Mouse (Mus musculus): ENCODE data around the gene Pias3. TPM values are rescaled to one million over a fixed set of nuclear protein-coding genes. Genes with fewer than 3 reads are reported as not detected.
"Not testable (repeated sequence)": the region's sequence is repeated elsewhere in the genome, so short reads cannot be mapped to it uniquely, and the experiment has no call there.

The Pias3 gene
- total RNA-seq, 2 experiments from 2014 or later: 19.7 to 20.1 TPM

DNA sequence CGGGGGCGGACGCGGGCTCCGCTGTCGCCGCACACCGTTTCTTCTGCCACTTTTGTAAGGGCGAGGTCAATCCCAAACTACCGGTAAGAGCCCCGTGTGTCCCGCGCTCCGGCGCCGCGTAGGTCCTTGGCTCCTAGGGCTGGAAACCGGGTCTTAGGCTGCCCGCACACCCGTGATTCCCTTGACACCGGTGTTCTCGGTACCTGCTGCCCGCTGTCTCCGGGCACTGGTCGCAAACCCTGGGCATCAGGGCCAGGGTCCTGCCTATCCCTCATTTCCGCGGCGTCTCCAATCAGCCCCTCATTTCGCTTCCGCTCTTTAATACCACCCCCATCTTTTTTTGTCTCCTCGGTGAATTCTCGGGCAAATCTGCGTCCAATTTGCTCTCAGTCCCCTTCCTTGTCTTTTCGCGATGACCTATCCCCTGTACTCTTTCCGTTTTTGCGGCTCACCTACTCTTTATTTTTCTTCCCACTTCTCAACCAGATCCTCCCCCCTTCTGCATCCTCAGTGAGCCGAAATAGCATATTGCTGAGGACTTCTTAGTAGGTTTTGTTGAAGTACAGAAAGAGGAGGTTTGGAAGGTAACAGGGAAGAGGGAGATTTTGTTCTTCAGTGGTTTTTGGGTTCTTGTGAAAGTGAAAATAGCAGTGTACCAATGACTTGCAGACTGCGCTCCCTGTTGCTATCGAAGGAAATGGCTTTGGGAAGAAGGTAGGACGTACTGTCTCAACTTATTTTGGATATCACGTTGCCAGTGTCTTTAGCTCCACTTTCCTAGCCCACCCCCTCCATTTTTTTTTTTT, 31.8 kb downstream of the Pias3 start:
- DNase-seq (ENCODE audit: low spot score in 2 of 2): peak in 1 of 2 experiments; percentile 12

DNA sequence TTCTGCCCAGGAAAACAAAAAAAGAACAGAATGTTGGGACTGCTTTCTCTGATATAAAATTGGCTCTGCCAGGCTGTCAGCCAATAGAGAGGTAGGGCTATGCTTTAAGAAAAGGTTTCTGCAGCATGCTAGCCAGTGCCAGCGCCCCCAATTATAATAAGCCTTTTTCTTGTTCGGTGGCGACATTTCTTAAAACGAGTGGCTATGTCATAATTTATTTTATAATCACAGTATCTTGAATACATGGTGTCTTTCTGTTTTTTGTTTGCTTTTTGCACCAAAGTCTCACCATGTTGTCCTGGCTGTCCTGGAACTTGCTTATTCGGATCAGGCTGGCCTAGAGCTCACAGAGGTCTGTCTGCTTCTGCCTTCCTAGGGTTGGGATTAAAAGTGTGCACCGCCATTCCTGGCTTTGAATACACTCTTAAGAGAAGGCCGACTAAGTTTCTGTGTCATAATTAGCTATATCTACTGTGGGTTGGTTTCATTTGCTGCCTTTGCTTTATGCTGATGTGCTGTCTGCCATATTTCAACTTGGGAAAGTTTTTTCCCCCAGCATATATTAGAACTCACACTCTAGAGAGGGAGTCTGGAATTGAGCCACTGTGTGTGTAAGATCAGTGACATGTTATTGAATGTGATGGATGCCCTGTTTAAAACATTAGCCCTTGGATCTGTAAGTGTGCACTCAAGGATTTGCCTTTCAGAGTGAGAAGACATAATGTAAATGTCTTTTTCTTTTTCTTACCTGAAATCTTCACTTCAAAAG, 32.6 kb downstream of the Pias3 start:
- DNase-seq (ENCODE audit: low spot score in 2 of 2): peak in 1 of 2 experiments; percentile 14

DNA sequence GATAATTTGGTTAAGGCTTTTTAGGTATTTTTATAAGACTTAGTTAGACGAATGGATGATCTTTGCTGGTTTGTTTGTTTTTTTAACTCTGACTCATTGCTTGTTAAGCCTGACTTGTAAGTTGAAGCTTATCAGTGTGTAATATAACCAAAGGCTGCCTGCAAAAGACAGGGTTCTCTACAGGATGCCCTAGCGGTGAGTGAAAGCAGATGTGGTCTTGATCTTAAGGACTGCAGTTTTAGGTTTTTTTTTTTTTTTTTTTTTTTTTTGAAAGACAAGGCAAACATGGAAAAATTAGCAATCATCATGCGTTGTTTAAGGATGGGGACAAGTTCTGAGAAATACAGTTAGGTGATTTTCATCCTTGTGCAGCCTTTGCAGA, 33.2 kb downstream of the Pias3 start:
- DNase-seq (ENCODE audit: low spot score in 2 of 2): peak in 1 of 2 experiments; percentile 13

DNA sequence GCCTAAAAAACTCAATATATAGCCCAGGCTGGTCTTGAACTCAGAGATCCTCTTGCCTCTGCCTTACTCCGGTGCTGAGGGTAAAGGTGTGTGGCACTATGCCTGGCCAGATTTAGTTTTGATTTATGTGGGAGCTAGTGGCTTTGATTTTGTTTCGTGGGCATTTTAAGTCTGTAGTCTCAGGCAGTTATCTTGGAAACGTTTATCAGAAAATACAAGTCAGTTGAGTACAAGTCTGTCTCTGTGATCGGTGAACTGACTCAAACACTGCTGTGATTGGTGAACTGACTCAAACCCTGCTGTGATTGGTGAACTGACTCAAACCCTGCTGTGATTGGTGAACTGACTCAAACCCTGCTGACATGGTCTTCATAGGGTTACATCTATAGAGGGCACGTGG, 34.6 kb downstream of the Pias3 start:
- DNase-seq (ENCODE audit: low spot score in 2 of 2): no peak

DNA sequence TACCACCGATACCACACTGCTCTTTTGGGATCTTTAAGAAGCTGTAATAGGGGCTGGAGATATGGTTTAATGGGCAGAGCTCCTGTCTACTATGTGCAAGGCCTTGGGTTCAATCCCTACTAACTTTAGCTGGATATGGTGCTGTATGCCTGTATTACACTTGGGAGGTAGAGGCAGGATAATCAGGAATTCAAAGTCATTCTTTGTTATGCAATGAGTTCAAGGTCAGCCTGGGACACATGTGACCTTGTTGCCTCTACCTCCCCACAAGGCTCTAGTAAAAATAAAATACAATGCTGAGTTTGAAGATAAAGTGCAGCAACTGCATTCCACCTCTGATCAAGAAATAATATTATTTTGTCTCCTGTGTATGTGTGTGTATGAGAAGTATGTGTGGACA, 37.8 kb downstream of the Pias3 start:
- DNase-seq (ENCODE audit: low spot score in 2 of 2): peak in 1 of 2 experiments; percentile 4

DNA sequence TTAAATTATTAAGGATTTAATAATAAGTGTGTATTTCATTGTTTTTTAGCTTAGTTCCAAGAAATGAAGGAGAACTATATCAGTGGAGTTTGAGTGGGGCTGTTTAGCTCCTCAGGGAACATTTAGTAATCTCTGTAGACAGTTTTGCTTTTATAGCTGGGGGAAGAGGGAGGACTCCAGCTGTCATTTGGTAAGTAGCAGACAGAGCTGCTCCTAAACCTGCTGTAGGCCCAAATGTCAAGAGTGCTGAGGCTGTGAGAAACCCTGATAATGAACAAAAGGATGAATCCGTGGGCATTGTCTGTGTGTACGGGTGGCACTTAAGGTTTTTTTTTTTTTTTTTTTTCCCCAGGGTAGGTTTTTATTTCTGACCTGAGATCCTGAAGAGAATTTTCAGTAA, 39.0 kb downstream of the Pias3 start:
- DNase-seq (ENCODE audit: low spot score in 2 of 2): peak in 1 of 2 experiments; percentile 10

DNA sequence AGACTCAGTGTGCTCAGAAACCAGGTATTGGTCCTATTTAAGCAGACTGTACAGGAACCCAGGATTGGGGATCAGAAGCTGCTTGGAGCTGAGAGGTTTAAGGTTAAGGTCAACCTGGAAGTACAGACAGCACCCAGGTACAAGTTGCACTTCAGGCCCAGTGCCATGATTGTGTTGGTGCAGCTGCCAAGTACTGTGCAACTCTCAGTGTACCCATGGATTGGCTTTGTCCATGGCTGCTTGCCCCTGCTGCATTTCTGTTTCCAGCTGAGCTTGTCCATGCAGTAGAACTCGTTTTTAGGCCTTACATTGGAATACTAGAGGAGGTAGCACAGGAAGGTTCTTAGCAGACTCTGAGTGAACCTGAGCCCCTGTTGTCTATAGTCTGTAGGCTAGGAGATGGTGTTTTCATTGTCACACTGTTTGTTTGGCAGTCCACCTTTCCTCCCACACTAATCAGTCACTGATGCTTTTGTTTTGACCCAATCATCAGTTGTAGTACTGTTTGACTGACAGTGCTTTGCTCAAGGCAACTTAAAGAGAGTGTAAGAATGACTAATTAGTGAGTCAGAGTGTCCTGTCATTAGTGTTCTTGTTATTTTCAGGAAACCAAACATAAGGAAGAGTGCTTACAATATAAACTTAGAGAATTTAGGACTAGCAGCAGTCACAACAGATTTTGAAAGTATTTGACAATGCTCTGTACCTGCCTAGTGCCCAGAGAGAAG, 41.0 kb downstream of the Pias3 start:
- peak in 1 of 2 experiments; percentile 20 for DNase-seq (ENCODE audit: low spot score in 2 of 2)

DNA sequence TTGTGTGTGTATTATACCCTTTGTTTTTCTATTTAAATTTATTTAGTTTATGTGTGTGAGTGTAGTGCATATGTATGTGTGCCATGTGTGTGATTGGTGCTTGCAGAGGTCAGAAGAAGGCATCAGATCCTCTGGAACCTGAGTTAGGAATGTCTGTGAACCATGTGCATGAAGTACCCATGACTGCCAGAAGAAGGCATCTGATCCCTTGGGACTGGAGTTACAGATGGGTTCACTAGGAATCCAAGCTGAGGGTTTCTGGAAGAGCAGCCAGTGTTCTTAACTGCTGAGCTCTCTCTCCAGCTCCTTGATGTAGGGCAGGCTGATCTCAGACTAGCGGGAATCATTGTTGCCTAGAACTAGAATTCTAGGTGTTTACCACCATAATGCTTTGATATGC, 41.8 kb downstream of the Pias3 start:
- no peak for DNase-seq (ENCODE audit: low spot score in 2 of 2)

DNA sequence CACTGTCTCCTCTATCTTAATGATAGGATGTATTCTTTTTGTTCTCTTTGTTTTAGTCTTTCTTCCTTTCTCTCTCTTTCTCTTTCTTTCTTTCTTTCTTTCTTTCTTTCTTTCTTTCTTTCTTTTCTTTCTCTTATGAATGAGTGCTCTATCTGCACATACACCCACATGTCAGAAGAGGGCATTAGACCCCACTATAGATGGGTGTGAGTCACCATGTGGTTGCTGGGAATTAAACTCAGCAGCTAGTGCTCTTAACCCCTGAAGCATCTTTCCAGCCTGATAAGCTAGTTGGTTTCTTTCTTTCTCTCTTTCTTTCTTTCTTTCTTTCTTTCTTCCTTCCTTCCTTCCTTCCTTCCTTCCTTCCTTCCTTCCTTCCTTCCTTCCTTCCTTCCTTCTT, 44.1 kb downstream of the Pias3 start:
- DNase-seq (ENCODE audit: low spot score in 2 of 2): not testable (repeated sequence)

DNA sequence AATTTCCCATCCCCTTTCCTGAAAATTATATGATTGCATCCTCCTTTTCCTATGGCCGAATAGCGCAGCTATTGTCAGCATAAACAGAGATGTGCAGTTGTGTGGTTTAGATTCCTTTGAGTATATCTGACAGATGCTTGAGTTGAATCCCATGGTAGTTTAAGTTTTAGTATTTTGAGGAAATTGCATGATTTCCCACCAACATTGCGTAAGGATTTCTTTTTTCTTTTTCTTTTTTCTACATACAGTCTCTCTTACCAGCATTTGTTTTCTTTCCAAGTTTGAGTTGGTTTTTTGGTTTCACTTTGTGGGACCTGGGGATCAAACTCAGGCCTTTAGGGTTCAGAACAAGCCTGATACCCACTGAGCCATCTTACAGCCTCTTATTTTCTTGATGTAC, 48.2 kb downstream of the Pias3 start:
- no peak for DNase-seq (ENCODE audit: low spot score in 2 of 2)

DNA sequence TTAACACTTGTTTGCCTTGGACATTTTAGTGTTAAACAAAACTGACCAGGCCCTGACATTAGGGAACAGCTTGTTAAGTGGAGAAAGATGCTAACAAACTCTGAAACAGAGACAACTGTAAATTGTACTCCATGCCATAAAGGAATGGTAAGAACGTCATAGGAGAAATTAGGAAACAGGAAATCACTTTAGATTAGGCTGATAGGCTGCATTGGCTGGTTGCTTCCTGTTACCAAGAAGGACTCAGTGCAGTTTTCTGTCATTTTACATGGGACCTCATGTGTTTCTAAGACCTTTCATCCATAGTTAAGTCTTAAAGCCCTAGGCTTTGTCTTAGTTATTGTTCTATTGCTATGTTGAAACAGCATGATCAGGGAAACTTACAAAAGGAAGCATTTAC, 50.6 kb downstream of the Pias3 start:
- DNase-seq (ENCODE audit: low spot score in 2 of 2): no peak

Other genes with a start within 250 kb of the Pias3 start
- not detected for gene BC107364, start 244.1 kb upstream of the Pias3 start, total RNA-seq (2021)
- under 1 TPM in 1 of 2 experiments, not detected in 1; 0.42 TPM for gene Hfe2, start 171.2 kb upstream of the Pias3 start, total RNA-seq (2021)
- 100 to 1,000 TPM; 539 to 784 TPM for gene Txnip, start 138.4 kb upstream of the Pias3 start, total RNA-seq (2021)
- gene Gm16253, start 119.4 kb upstream of the Pias3 start, total RNA-seq (2021): not detected
- 10 to 100 TPM; 35.5 to 38.8 TPM for gene Polr3gl, start 102.2 kb upstream of the Pias3 start, total RNA-seq (2021)
- under 1 TPM; 0.76 to 0.77 TPM for gene Ankrd34a, start 99.7 kb upstream of the Pias3 start, total RNA-seq (2021)
- 10 to 100 TPM; 24.4 to 39.1 TPM for gene Lix1l, start 95.2 kb upstream of the Pias3 start, total RNA-seq (2021)
- gene Rbm8a, start 66.5 kb upstream of the Pias3 start, total RNA-seq (2021): 10 to 100 TPM; 89.7 to 89.8 TPM
- gene Pex11b, start 61.0 kb upstream of the Pias3 start, total RNA-seq (2021): 10 to 100 TPM; 41.3 to 45.6 TPM
- under 1 TPM; 0.35 to 0.70 TPM for gene Gm42957, start 60.9 kb upstream of the Pias3 start, total RNA-seq (2021)
- gene Itga10, start 50.8 kb upstream of the Pias3 start, total RNA-seq (2021): 1 to 10 TPM; 1.4 to 3.0 TPM
- gene Ankrd35, start 26.3 kb upstream of the Pias3 start, total RNA-seq (2021): 1 to 10 TPM; 1.3 to 6.6 TPM
- gene Nudt17, start 12.2 kb downstream of the Pias3 start, total RNA-seq (2021): 1 to 10 TPM; 1.5 TPM
- gene Polr3c, start 31.2 kb downstream of the Pias3 start, total RNA-seq (2021): 10 to 100 TPM; 25.2 to 25.5 TPM
- 10 to 100 TPM; 37.5 to 39.0 TPM for gene Rnf115, start 31.3 kb downstream of the Pias3 start, total RNA-seq (2021)
- under 1 TPM in 1 of 2 experiments, not detected in 1; 0.99 TPM for gene Pdzk1, start 132.9 kb downstream of the Pias3 start, total RNA-seq (2021)
- gene Cd160, start 133.0 kb downstream of the Pias3 start, total RNA-seq (2021): under 1 TPM; 0.36 to 0.54 TPM
- gene Gja5, start 208.3 kb downstream of the Pias3 start, total RNA-seq (2021): 1 to 10 TPM; 1.3 to 2.3 TPM
- 10 to 100 TPM; 25.9 to 35.0 TPM for gene Gpr89, start 209.0 kb downstream of the Pias3 start, total RNA-seq (2021)
- not detected for gene Gja8, start 229.6 kb downstream of the Pias3 start, total RNA-seq (2021)